Mouse (Mus musculus) E14TG2a.4 (cell line): Measurements from ENCODE around the gene Reep6.

Experiments
- CTCF ChIP-seq: conservative IDR thresholded peaks from 2 replicates; pipeline ENCODE4 v1.5.1; 2014; ENCODE audit warnings: low read length
- POU5F1 ChIP-seq: IDR thresholded peaks from 2 replicates; pipeline ENCODE4 v1.6.1; 2014; ENCODE audit warnings: low read length, borderline replicate concordance

DNA sequence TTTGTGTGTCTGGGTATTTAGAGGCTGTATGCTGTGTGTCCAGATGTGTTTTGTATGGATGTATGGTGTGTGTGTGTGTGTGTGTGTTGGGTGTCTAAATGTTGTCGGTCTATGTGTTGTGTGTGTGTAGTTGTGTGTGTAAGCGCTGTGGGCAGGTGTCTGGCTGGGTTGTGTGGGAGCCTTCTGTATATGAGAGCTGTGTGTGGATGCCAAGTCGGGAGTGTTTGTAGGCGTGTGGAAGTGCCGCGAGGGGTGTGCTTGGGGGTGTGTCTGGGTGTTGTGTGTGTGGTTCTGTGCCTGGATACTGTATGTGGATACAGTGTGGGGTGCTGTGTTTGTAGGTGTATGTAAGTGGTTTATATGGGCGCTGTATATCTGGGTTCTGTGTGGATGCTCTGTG, 27.6 kb downstream of the Reep6 start:
- TF ChIP-seq CTCF (no peak), POU5F1 (no peak)
